Mouse (Mus musculus): Measurements from ENCODE around the gene Tnfrsf9.
"Not testable (repeated sequence)": the region's sequence is repeated elsewhere in the genome, so short reads cannot be mapped to it uniquely, and the experiment has no call there.

The Tnfrsf9 gene

GRCm38 (mm10) chr4:150914290-150914733, at the start of gene Tnfrsf9, which contains the start of gene Park7:
Gene Tnfrsf9 (plus strand): TSS chr4:150914562.
Gene Park7 (minus strand): TSS chr4:150914437.
- no peak for DNase-seq (ENCODE audit: extremely low read depth, low read depth, low spot score)

DNA sequence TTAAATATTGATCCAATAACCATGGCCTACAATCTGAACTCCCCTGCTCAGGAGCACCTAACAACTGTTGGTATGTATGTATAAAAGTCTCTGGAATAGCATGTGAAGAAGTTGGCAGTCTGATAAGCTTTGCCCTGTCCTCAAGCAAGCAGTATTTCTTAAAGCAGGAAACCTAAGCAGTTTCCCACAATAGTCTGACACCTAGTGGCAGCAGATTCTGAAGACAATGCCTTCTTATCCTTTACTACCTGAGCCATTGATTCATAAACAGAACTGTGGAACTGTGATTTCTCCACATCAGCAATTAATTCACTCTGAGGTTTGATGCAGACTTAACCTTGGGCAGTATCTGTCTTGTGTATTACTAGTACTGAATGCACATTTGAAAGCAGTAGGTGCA, 49.0 kb upstream of the Tnfrsf9 start:
- DNase-seq (ENCODE audit: extremely low read depth, low read depth, low spot score): no peak

DNA sequence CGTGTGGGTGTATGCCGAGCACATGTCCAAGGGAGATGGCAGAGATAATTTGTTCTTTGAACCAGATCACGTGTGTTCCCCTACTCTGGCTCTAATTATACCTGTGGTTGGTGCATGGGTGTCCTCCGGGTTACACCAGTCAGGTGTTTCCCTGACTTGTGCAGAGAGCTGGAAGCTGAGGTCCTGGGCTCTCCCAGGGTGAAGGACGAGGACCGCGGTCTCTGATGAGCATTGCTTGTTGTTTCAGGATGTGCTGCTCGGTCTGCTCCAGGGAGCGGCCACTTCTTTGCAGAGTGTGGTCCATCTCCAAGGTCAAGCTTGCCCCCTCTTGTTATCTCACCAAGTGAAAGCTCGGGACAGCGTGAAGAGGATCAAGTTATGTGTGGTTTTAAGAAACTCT, 48.3 kb upstream of the Tnfrsf9 start:
- no peak for DNase-seq (ENCODE audit: extremely low read depth, low read depth, low spot score)

DNA sequence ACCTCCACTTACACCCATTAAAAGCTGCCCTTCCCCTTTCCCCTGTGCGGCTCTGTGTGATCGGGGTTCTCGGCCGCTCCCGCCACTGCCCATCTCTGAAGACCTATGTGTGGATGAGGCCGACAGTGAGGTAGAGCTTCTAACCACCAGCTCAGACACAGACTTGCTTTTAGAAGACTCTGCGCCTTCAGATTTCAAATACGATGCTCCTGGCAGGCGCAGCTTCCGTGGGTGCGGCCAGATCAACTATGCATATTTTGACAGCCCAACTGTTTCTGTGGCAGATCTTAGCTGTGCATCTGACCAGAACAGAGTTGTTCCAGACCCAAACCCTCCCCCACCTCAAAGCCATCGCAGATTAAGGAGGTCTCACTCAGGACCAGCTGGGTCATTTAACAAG, 47.9 kb upstream of the Tnfrsf9 start:
- DNase-seq (ENCODE audit: extremely low read depth, low read depth, low spot score): no peak

DNA sequence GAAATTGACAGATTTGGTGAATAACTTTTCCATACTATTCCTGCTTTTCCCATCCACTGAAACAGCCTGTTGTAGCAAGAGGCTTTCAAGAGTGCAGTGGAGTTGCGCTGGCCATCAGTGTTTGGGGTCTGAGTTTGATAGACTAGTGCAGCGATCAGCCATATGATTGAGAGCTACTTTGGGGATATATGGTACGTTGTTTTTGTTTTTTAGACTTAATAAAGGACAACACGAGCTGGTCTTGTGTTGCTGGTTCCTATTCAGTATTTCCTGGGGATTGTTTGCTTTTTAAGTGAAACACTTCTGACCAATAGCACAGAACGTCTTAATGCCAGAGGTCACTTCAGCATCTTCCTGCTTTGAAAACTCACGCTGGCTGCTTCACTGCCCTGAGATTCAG, 46.2 kb upstream of the Tnfrsf9 start:
- no peak for DNase-seq (ENCODE audit: extremely low read depth, low read depth, low spot score)

DNA sequence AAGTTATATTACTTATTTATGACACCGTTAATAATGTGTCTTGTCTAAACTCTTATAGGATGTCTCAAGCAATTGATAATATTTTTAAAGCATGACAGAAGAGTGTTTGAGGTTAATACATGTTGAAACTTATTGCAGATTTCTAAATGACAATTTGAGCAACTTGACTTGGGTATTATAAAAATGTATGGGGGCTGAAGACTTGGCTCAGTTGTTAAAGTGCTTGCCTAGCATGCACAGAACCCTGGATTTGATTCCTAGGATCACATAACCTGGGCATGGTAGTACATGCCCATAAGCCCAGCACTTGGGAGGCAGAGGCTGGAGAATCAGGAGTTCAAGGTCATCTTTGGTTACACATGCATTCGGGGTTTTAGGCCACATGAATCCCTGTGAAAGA, 45.5 kb upstream of the Tnfrsf9 start:
- DNase-seq (ENCODE audit: extremely low read depth, low read depth, low spot score): peak; percentile 92

GRCm38 (mm10) chr4:150869276-150870197, 44.8 kb upstream of the Tnfrsf9 start:
- no peak for DNase-seq (ENCODE audit: extremely low read depth, low read depth, low spot score)

- DNase-seq (ENCODE audit: extremely low read depth, low read depth, low spot score): no peak
Observed at GRCm38 (mm10) chr4:150870963-150871391, 43.4 kb upstream of the Tnfrsf9 start.

DNA sequence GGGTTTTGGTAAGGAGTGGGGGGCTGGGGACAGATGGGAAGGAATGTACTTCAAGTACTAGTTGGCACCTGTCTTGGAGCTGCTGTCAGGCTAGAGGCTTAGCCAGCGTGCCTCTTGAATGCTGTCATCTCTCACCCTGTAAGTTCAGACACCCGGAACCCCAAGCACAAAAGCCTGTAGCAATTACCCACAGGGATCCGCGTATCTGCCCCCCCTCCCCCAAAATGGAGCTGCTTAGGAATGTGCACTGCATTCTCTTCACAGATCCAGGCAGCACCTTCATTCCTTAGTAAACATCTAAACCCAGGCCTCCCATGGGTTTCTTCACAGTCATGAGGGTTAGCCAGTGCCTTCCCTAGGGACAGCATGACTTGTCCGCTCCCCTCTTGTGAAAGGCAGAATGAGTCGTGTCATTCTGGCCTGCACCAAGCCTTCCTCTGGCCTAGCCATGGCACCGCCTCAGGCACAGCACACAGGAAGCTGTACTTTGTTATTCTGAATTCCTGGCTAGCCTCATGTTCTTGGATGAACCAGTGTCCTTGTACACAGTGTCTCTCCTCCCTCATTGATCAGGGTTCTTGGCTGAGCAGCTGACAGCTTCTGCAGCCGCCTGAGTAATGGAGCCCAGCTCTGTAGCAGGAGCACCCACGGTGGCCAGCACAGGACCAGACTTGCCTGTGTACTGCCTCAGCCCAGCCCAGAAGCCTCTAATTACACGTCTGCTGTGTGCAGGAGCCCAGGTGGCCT, 42.8 kb upstream of the Tnfrsf9 start:
- peak; percentile 99 for DNase-seq (ENCODE audit: extremely low read depth, low read depth, low spot score)

GRCm38 (mm10) chr4:150872139-150872651, 42.2 kb upstream of the Tnfrsf9 start:
- DNase-seq (ENCODE audit: extremely low read depth, low read depth, low spot score): no peak

- no peak for DNase-seq (ENCODE audit: extremely low read depth, low read depth, low spot score)
Observed at GRCm38 (mm10) chr4:150872681-150873080, 41.7 kb upstream of the Tnfrsf9 start.

DNA sequence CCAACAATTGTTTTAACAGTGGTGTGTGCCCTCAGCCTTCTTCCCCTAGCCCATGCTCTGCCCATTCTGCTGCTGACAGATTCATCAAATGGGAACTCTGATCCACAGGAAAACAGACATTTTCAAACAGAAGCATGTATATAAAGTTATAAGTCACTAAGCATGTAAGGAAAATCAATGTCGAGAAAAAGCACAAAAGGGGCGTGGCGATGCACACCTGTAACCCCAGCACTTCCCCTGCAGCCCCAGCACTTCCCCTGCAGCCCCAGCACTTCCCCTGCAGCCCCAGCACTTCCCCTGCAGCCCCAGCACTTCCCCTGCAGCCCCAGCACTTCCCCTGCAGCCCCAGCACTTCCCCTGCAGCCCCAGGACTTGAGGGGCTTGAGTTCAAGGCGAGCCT, 39.9 kb upstream of the Tnfrsf9 start:
- DNase-seq (ENCODE audit: extremely low read depth, low read depth, low spot score): not testable (repeated sequence)

DNA sequence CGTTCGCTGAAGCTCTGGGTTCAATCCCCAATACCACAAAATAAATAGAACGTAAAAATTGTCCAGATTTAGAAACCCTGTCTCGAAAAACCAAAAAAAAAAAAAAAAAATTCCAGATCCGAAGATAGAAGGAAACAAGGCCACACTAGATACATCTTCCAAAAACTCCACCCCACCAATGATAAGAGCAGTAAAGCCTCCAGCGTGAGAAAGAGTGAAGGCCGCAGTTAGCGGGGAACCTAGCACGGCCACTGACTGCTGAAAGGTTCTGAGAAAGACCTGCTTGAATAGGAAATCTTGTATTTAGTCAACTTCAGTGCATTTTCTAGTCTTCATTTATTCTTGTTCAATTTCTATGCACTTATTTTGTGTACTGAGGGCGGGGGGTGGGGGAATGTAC, 39.0 kb upstream of the Tnfrsf9 start:
- no peak for DNase-seq (ENCODE audit: extremely low read depth, low read depth, low spot score)

DNA sequence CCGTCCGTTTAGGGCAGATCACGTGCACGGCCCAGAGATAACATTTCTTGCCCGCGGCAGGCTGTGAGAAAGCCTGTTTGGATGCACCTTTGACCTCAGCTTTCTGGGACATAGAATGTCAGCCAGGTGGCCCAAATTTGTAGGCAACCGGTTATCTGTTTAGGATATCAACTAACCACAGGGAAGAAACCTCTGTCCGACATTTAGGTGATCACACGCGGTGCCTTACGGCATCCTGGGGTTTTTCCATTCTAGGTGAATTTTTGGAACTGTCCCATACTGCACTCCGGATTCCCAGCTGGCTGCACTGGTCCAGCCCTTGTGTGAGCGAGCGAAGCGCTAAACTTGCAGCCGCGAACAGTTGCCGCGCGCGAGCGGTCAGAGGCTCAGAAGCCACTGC, 34.7 kb upstream of the Tnfrsf9 start:
- DNase-seq (ENCODE audit: extremely low read depth, low read depth, low spot score): no peak

- DNase-seq (ENCODE audit: extremely low read depth, low read depth, low spot score): no peak
Observed at GRCm38 (mm10) chr4:150880364-150880763, 34.0 kb upstream of the Tnfrsf9 start.

GRCm38 (mm10) chr4:150882632-150883031, 31.7 kb upstream of the Tnfrsf9 start:
- DNase-seq (ENCODE audit: extremely low read depth, low read depth, low spot score): no peak

- DNase-seq (ENCODE audit: extremely low read depth, low read depth, low spot score): no peak
Observed at GRCm38 (mm10) chr4:150887903-150888302, 26.5 kb upstream of the Tnfrsf9 start.

DNA sequence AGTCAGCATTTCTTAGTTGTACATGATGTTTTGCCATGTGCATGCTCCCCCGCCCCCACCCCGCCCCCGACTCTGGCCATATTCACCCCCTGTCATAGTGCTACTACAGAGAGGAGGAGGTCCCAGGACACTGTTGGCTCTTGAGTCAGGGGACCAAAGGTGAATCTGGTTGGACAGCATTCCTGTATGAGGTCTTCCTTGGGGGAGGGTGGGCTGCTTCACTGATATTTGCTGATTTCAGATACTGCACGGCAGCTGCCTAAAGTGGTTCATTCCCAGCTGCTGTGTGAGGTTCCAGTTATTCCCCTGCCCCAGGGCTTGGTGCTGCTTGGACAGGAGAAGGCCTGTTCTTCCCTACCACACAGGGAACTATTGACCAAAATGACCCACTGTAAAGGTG, 25.9 kb upstream of the Tnfrsf9 start:
- DNase-seq (ENCODE audit: extremely low read depth, low read depth, low spot score): no peak

GRCm38 (mm10) chr4:150889273-150889954, 24.9 kb upstream of the Tnfrsf9 start:
- no peak for DNase-seq (ENCODE audit: extremely low read depth, low read depth, low spot score)

DNA sequence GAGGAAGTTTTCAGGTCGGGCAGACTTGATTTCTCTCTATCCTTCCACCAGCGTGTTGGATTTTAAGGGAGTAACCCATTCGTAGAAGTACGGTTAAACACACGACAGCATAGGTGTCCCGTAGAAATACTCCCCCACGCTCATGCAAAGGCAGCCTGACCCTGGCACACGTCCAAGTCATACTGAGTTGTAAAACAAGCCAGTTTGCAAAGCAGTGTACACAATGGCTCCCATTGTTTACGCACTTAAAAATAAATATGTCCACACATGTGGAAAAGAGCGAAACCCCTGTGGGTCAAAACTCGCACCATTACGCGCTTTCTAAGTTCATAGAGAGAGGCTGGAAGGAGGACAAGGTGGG, 24.4 kb upstream of the Tnfrsf9 start:
- no peak for DNase-seq (ENCODE audit: extremely low read depth, low read depth, low spot score)

DNA sequence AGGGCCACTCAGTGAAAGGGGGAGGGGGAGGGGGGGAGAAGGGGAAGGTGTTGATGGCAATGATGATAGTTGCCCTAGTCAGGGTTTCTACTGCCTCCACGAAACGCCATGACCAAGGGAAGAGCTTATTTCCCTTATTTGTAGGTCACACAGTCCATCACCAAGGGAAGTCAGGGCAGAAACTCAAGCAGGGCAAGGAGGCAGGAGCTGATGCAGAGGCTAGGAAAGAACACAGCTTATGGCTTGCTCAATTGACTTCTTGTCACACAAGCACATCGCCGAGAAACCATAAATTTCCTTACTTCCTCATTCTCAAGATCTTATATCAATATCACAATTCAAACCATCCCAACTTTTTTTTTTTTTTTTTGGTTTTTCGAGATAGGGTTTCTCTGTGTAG, 23.1 kb upstream of the Tnfrsf9 start:
- no peak for DNase-seq (ENCODE audit: extremely low read depth, low read depth, low spot score)

Measured in fat pad, adult 2 months (tissue).